Mouse (Mus musculus) heart, adult 2 months (tissue): ENCODE measurements at regions not wholly inside any gene's neighbourhood (a gene's known extent, or its start where the extent isn't known, plus 50 kb on each side); places are given as distances from the start of the nearest gene placed in this dataset.

Experiments
- CTCF ChIP-seq: fragments of 200-600 bp; IDR thresholded peaks from 2 replicates; pipeline ENCODE4 v1.8.1; 2022; ENCODE audit warnings: antibody characterized with exemption, mild to moderate bottlenecking, moderate library complexity
- EP300 ChIP-seq: fragments of 200-500 bp; IDR thresholded peaks from 2 replicates; pipeline ENCODE4 v1.6.1; 2011; ENCODE audit warnings: low read depth, low read length, control low read depth; ENCODE audit not compliant: insufficient read depth
- POLR2A ChIP-seq: fragments of 200-500 bp; IDR thresholded peaks from 2 replicates; pipeline ENCODE4 v1.6.1; 2011; ENCODE audit warnings: mild to moderate bottlenecking, low read depth, low read length, control low read depth; ENCODE audit not compliant: insufficient read depth

DNA sequence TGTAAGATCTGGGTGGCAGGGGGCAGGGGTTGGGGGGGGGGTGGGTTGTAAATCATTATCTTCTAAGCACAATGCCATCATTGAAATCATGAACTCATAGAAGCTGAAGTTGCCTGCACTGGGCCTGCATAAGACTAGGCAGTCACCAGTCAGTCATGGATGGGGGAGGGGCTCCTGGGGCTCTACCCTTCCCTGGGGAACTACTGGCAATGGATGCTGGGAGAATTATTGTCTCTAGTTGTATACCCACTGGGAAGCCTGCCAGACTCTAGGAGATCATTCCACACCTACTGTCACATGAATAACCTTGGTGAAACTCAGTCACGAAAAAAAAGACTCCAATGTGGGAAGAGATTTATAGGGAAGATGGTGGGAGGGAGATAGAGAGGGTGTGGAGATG lies 186.4 kb downstream of the Gm19935 start:
- TF ChIP-seq POLR2A (no peak), CTCF (no peak), EP300 (no peak)
